Mouse (Mus musculus): Measurements from ENCODE around the gene Tm4sf20. TPM values are rescaled to one million over a fixed set of nuclear protein-coding genes. Genes with fewer than 3 reads are reported as not detected.

Gene Tm4sf20
- total and polyA plus RNA-seq, 3 experiments = not detected

DNA sequence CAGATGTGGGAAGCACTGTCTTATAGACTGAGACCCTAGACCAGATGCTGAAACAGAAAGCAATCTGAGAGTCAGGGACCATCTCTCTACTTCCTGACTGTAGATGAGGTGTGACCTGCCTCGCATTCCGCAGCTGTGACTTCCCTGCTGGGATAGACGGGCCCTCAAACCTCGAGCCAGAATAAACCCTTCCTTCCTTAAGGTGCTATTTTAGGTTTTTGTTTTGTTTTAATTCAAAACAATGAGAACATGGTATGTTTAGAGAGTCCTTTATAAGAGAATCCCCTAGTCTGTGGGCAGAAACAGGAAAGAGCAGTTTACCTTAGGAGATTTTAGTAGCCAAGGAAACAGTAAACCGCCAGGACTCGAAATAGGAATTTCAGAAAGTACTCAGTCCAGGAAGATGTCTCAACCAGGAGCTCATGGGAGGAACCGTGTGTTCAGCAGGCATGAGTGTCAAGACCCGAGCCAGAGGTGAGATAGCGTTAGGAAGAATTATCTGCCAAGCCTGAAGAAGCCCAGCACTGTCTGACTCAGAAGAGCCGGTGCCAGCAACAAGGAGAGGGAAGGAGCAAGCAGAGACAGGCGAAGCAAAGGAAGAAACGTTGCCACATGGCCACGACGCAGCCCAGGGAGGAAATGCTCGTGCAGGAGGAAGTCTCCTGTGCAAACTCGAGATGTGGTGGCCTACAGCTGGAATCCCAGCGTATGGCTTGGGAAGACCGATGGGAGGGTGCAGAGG lies 27.6 kb upstream of the Tm4sf20 start:
- Histone ChIP-seq H3K4me1 (ENCODE audit: control insufficient read depth in 1 of 2, insufficient read depth in 2 of 2) (peaks cover 0 to 9% of the 10 kb centered on the region in 2 experiments; a peak in 2 of 4 replicates), H3K79me2 (replicated peaks; ENCODE audit: control insufficient read depth, extremely low read depth, insufficient read depth, poor library complexity, severe bottlenecking) (no peaks in the 10 kb centered on the region), H3K9me3 (replicated peaks; ENCODE audit: low read length) (no peaks in the 10 kb centered on the region), H3K4me3 (replicated peaks in 1 of 3; ENCODE audit: low read depth in 2 of 3, low read length in 2 of 3, poor library complexity in 1 of 3) (no peak overlapping the region), H3K4me2 (ENCODE audit: insufficient read depth, low read depth, poor library complexity, severe bottlenecking) (no peak overlapping the region), H3K27ac (ENCODE audit: insufficient read depth, low read depth) (no peak overlapping the region), H3K36me3 (replicated peaks in 1 of 2; ENCODE audit: control insufficient read depth in 1 of 2, insufficient read depth in 1 of 2, low read length in 1 of 2) (no peaks in the 10 kb centered on the region), H3K27me3 (replicated peaks) (no peaks in the 10 kb centered on the region), H3K9ac (ENCODE audit: insufficient read depth, low read depth) (no peak overlapping the region)
- in situ Hi-C loops (cut with MboI; ENCODE audit: low pct_ligation_motif_present, low pct_unique_long_range_greater_than_20kb, low sequenced_read_pairs) (loop anchor here (25.0 kb wide), 1 partner anchor 391 kb away; no protein-coding TSS in a partner anchor), dilution Hi-C loops (cut with MboI; ENCODE audit: extremely low pct_ligation_motif_present, extremely low pct_unique_long_range_greater_than_20kb, low sequenced_read_pairs) (no loop called here)
- no peak for DNase-seq (ENCODE audit: extremely low read depth)
- TF ChIP-seq MAX (IDR thresholded peaks at IDR 0.05; ENCODE audit: low read length) (0 out of 2 replicates have a peak, but pooled peaks have one; percentile 11), ZKSCAN1 (IDR thresholded peaks at IDR 0.05; ENCODE audit: borderline replicate concordance, low read depth, low read length) (no peak), ELF1 (IDR thresholded peaks at IDR 0.05; ENCODE audit: low read depth, low read length) (0 out of 2 replicates have a peak, but pooled peaks have one; percentile 5), MYC (IDR thresholded peaks at IDR 0.05; ENCODE audit: low read depth, low read length) (no peak), NELFE (IDR thresholded peaks at IDR 0.05; ENCODE audit: low read depth, low read length) (no peak), RCOR1 (conservative IDR thresholded peaks at IDR 0.05; ENCODE audit: low read depth, low read length) (no peak)

DNA sequence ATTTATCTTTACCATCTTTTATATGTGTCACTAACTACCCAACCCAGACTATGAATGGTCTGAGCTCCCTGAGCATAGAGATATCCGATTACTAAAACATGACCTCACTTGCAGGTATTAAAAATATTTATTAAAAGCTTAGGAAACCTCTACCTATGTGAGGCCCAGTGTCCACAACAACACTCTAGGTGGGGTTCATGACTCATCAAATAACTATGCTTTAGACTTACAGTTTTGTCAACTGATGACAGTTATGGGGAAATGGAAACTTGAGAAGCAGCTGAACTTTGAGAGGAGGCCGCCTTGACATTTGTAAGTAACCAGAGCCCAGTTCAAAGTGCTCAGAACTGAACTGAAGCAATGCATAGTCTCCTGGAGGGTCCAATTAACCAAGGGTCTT lies 26.9 kb upstream of the Tm4sf20 start:
- H3K4me3 ChIP-seq (replicated peaks in 1 of 3; ENCODE audit: low read depth in 2 of 3, low read length in 2 of 3, poor library complexity in 1 of 3) = no peak overlapping the region
- dilution Hi-C loops (cut with MboI; ENCODE audit: extremely low pct_ligation_motif_present, extremely low pct_unique_long_range_greater_than_20kb, low sequenced_read_pairs) = no loop called here

DNA sequence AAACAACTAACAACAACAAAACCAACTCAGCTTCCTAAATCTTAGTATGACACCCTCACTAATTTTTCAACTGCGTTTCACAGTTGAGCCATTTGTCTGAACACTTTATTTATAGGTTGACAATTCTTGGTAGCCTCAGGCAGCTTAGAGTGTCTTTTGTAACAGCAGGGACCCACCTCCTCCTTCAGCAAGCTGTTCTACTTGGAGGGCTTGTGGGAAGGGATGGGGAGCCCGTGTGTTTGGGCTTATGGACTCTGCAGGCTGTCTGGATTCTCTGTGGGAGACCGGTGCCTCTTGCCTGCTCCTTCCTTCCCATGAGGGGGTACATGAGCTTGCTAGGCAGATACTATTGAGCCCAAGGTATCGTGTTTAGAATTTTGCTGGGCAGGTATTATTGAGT lies 25.7 kb upstream of the Tm4sf20 start:
- in situ Hi-C loops (cut with MboI; ENCODE audit: low pct_ligation_motif_present, low pct_unique_long_range_greater_than_20kb, low sequenced_read_pairs) = loop anchor here (25.0 kb wide), 1 partner anchor 393 kb away; no protein-coding TSS in a partner anchor
- dilution Hi-C loops (cut with MboI; ENCODE audit: extremely low pct_ligation_motif_present, extremely low pct_unique_long_range_greater_than_20kb, low sequenced_read_pairs) = no loop called here
- peaks cover 0 to 9% of the 10 kb centered on the region in 2 experiments; a peak in 2 of 4 replicates for H3K4me1 ChIP-seq (ENCODE audit: control insufficient read depth in 1 of 2, insufficient read depth in 2 of 2)

More for the DNA sequence above, 26.9 kb upstream of the Tm4sf20 start:
- in situ Hi-C loops (cut with MboI; ENCODE audit: low pct_ligation_motif_present, low pct_unique_long_range_greater_than_20kb, low sequenced_read_pairs) = loop anchor here (25.0 kb wide), 1 partner anchor 392 kb away; no protein-coding TSS in a partner anchor
- H3K79me2 ChIP-seq (replicated peaks; ENCODE audit: control insufficient read depth, extremely low read depth, insufficient read depth, poor library complexity, severe bottlenecking) = no peaks in the 10 kb centered on the region
- H3K4me2 ChIP-seq (ENCODE audit: insufficient read depth, low read depth, poor library complexity, severe bottlenecking) = no peak overlapping the region
- no peaks in the 10 kb centered on the region for H3K27me3 ChIP-seq (replicated peaks)
- H3K9me3 ChIP-seq (replicated peaks; ENCODE audit: low read length) = no peaks in the 10 kb centered on the region
- H3K9ac ChIP-seq (ENCODE audit: insufficient read depth, low read depth) = no peak overlapping the region
- H3K36me3 ChIP-seq (replicated peaks in 1 of 2; ENCODE audit: control insufficient read depth in 1 of 2, insufficient read depth in 1 of 2, low read length in 1 of 2) = no peaks in the 10 kb centered on the region
- no peak overlapping the region for H3K27ac ChIP-seq (ENCODE audit: insufficient read depth, low read depth)
- H3K4me1 ChIP-seq (ENCODE audit: control insufficient read depth in 1 of 2, insufficient read depth in 2 of 2) = peaks cover 0 to 9% of the 10 kb centered on the region in 2 experiments; a peak in 2 of 4 replicates
- TF ChIP-seq ZMIZ1 (IDR thresholded peaks at IDR 0.05; ENCODE audit: low read depth, low read length) (no peak), EP300 (IDR thresholded peaks at IDR 0.05; ENCODE audit: low read length) (no peak), ELF1 (IDR thresholded peaks at IDR 0.05; ENCODE audit: low read depth, low read length) (no peak), BHLHE40 (IDR thresholded peaks at IDR 0.05; ENCODE audit: low read depth, low read length) (no peak), PAX5 (IDR thresholded peaks at IDR 0.05; ENCODE audit: low read length) (no peak), NELFE (IDR thresholded peaks at IDR 0.05; ENCODE audit: low read depth, low read length) (no peak), TCF12 (IDR thresholded peaks at IDR 0.05; ENCODE audit: low read depth, low read length) (no peak), TBP (conservative IDR thresholded peaks at IDR 0.05; ENCODE audit: low read depth, low read length) (no peak), KAT2A (IDR thresholded peaks at IDR 0.05; ENCODE audit: insufficient replicate concordance, low read length) (no peak), ZNF384 (IDR thresholded peaks at IDR 0.05; ENCODE audit: low read depth, low read length) (no peak), ZKSCAN1 (IDR thresholded peaks at IDR 0.05; ENCODE audit: borderline replicate concordance, low read depth, low read length) (no peak), RAD21 (IDR thresholded peaks at IDR 0.05; ENCODE audit: low read depth, low read length) (no peak; the same call in 1 of the 2 replicates), USF1 (IDR thresholded peaks at IDR 0.05; ENCODE audit: low read depth, low read length) (no peak)
- no peak for DNase-seq (ENCODE audit: extremely low read depth)

More for the DNA sequence above, 25.7 kb upstream of the Tm4sf20 start:
- Histone ChIP-seq H3K27ac (ENCODE audit: insufficient read depth, low read depth) (no peak overlapping the region), H3K9me3 (replicated peaks; ENCODE audit: low read length) (no peaks in the 10 kb centered on the region), H3K9ac (ENCODE audit: insufficient read depth, low read depth) (no peak overlapping the region), H3K79me2 (replicated peaks; ENCODE audit: control insufficient read depth, extremely low read depth, insufficient read depth, poor library complexity, severe bottlenecking) (no peaks in the 10 kb centered on the region), H3K36me3 (replicated peaks in 1 of 2; ENCODE audit: control insufficient read depth in 1 of 2, insufficient read depth in 1 of 2, low read length in 1 of 2) (no peaks in the 10 kb centered on the region), H3K27me3 (replicated peaks) (no peaks in the 10 kb centered on the region), H3K4me3 (replicated peaks in 1 of 3; ENCODE audit: low read depth in 2 of 3, low read length in 2 of 3, poor library complexity in 1 of 3) (no peak overlapping the region), H3K4me2 (ENCODE audit: insufficient read depth, low read depth, poor library complexity, severe bottlenecking) (no peak overlapping the region)
- DNase-seq (ENCODE audit: extremely low read depth) = no peak
- TF ChIP-seq PAX5 (IDR thresholded peaks at IDR 0.05; ENCODE audit: low read length) (no peak), NELFE (IDR thresholded peaks at IDR 0.05; ENCODE audit: low read depth, low read length) (no peak), SIN3A (IDR thresholded peaks at IDR 0.05; ENCODE audit: low read length) (no peak), EP300 (IDR thresholded peaks at IDR 0.05; ENCODE audit: low read length) (no peak), NRF1 (IDR thresholded peaks at IDR 0.05; ENCODE audit: low read depth, low read length) (no peak), E2F4 (IDR thresholded peaks at IDR 0.05; ENCODE audit: insufficient replicate concordance, low read depth, low read length) (no peak), CHD2 (IDR thresholded peaks at IDR 0.05; ENCODE audit: low read length) (no peak), MYC (IDR thresholded peaks at IDR 0.05; ENCODE audit: low read depth, low read length) (no peak), IRF4 (IDR thresholded peaks at IDR 0.05; ENCODE audit: low read depth, low read length) (no peak), ETS1 (conservative IDR thresholded peaks at IDR 0.05; ENCODE audit: low read depth, low read length) (no peak)
